Mouse (Mus musculus) midbrain, postnatal 0 days (tissue): ENCODE measurements at regions not wholly inside any gene's neighbourhood (a gene's known extent, or its start where the extent isn't known, plus 50 kb on each side); places are given as distances from the start of the nearest gene placed in this dataset.

Experiments
- ATAC-seq: fragments of 200-750 bp; cut with Nextera tagmentation; 2 replicates; pipeline ENCODE4 v1.8.0; 2017; ENCODE audit warnings: moderate number of reproducible peaks, mild to moderate bottlenecking, moderate TSS enrichment, moderate library complexity; ENCODE audit not compliant: low FRiP score
- DNase-seq: peaks from one replicate; pipeline ENCODE4 v3.0.0-alpha.2; 2015; ENCODE audit warnings: low spot score
- H3K27ac ChIP-seq: fragments of 300-500 bp; sonication (generic); 2 replicates; pipeline ENCODE4 v1.5.1; 2014; ENCODE audit warnings: low read depth, mild to moderate bottlenecking, low read length, mixed read lengths
- H3K27me3 ChIP-seq: fragments of 300-500 bp; sonication (generic); 2 replicates; pipeline ENCODE4 v1.6.1; 2014; ENCODE audit warnings: low read length, control low read depth, mixed read lengths; ENCODE audit not compliant: insufficient read depth
- H3K36me3 ChIP-seq: fragments of 300-500 bp; sonication (generic); 2 replicates; pipeline ENCODE4 v1.6.1; 2014; ENCODE audit warnings: low read length, control low read depth, mixed read lengths; ENCODE audit not compliant: insufficient read depth
- H3K4me1 ChIP-seq: fragments of 300-500 bp; sonication (generic); 2 replicates; pipeline ENCODE4 v1.6.1; 2014; ENCODE audit warnings: mild to moderate bottlenecking, control low read depth, antibody characterized with exemption, low read length, mixed read lengths; ENCODE audit not compliant: insufficient read depth
- H3K4me2 ChIP-seq: fragments of 300-500 bp; sonication (generic); 2 replicates; pipeline ENCODE4 v1.6.1; 2014; ENCODE audit warnings: low read depth, mild to moderate bottlenecking, low read length, mixed read lengths; ENCODE audit not compliant: poor library complexity, severe bottlenecking
- H3K4me3 ChIP-seq: fragments of 300-500 bp; sonication (generic); 2 replicates; pipeline ENCODE4 v1.5.1; 2014; ENCODE audit warnings: low read depth, mild to moderate bottlenecking, low read length, moderate library complexity
- H3K9ac ChIP-seq: fragments of 300-500 bp; sonication (generic); replicated peaks from 2 replicates; pipeline ENCODE4 v1.6.1; 2014; ENCODE audit warnings: mild to moderate bottlenecking, low read length, moderate library complexity, mixed read lengths; ENCODE audit not compliant: poor library complexity, severe bottlenecking
- H3K9me3 ChIP-seq: fragments of 300-500 bp; sonication (generic); 2 replicates; pipeline ENCODE4 v1.6.1; 2016; ENCODE audit warnings: low read length, control low read depth
- CTCF ChIP-seq: IDR thresholded peaks from 2 replicates; pipeline ENCODE4 v1.5.1; 2016; ENCODE audit warnings: antibody characterized with exemption, mild to moderate bottlenecking
- WGBS: fragments of 180-500 bp; shearing (Covaris S2); extraction: QIAGEN DNeasy Blood & Tissue Kit; methylation state at CpG from one replicate; pipeline ENCODE4 v1.1.7; 2014; 5-methylcytosine and 5-hydroxymethylcytosine counted together

DNA sequence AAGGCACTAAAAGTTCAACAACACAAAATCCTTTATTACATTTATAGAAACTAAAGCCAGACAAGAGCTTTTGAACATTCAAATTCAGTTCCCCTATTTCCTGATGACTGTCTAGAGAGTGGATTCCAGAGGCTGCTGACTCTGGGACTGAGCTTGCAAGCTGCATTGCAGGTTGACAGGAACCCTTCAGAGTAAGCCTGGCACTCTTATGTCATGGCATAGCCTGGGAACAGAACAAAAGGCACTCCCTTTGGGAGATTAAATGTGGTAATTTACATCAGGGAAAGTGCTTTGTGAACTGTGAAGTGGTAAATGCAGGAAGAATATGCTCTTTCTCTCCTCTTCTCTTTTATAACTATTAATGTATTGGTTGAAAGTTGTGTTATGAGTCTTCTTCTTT is 847.3 kb downstream of the Bcl11a start:
- DNase-seq, result no peak
- TF ChIP-seq CTCF, result no peak
- Histone ChIP-seq H3K27me3 (no peaks in the 10 kb centered on the region), H3K9me3 (no peaks in the 10 kb centered on the region), H3K4me3 (no peak overlapping the region), H3K4me1 (no peaks in the 10 kb centered on the region), H3K9ac (no peak overlapping the region), H3K27ac (no peak overlapping the region), H3K36me3 (no peaks in the 10 kb centered on the region), H3K4me2 (no peak overlapping the region)
- no peak for ATAC-seq

DNA sequence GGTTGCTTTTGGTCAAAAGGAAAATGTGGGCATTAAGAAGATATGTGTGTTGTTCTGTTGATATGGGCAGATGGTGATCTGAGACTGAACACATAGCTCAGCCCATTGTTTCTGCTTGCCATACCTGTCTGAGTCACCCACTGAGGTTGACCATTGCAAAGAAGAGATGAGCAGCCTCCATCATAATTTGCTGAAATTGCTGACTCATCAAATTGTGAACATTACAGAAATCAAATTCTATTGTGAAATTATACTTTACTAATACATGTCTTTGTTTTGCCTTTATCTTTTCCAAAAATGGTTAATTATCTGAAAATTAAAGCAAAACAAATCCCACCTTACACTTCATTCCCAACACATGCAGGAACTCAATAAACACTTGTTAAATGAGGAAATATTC is 865.8 kb downstream of the Bcl11a start:
- no peak overlapping the region for H3K27ac ChIP-seq
- DNase-seq, result no peak
- no peaks in the 10 kb centered on the region for H3K9me3 ChIP-seq
- no peak overlapping the region for H3K4me2 ChIP-seq
- no peak overlapping the region for H3K9ac ChIP-seq
- ATAC-seq, result no peak
- H3K36me3 ChIP-seq, result no peaks in the 10 kb centered on the region
- no peaks in the 10 kb centered on the region for H3K4me1 ChIP-seq
- no peak for TF ChIP-seq CTCF
- no peak overlapping the region for H3K4me3 ChIP-seq
- no peaks in the 10 kb centered on the region for H3K27me3 ChIP-seq

DNA sequence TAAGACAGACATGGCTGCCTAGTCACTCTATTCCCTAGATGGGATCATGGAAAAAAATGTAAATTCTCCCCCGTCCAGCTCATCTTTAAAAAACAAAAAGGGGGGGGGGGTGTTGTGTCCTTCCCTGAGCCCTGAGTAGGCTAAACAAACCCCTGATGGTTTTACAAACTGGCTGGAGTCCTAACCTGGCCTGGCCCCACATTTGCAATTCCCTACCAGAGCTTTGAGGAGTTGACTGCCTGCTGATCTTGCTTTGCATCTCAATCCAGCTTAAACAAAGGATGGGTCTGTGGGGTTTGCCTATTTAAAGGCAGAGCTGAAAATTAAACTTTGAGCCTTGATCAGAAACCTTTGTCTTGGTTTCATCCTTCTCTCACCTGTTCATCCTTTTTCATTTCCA is 873.3 kb downstream of the Bcl11a start:
- no peaks in the 10 kb centered on the region for H3K4me1 ChIP-seq
- no peaks in the 10 kb centered on the region for H3K27me3 ChIP-seq
- H3K9ac ChIP-seq, result no peak overlapping the region
- no peaks in the 10 kb centered on the region for H3K9me3 ChIP-seq
- ATAC-seq (no peak), DNase-seq (no peak)
- WGBS, result 46% methylated on average over 1 of the region's 1 CpGs
- H3K4me3 ChIP-seq, result no peak overlapping the region
- no peaks in the 10 kb centered on the region for H3K36me3 ChIP-seq
- no peak overlapping the region for H3K27ac ChIP-seq
- no peak overlapping the region for H3K4me2 ChIP-seq
- no peak for TF ChIP-seq CTCF

DNA sequence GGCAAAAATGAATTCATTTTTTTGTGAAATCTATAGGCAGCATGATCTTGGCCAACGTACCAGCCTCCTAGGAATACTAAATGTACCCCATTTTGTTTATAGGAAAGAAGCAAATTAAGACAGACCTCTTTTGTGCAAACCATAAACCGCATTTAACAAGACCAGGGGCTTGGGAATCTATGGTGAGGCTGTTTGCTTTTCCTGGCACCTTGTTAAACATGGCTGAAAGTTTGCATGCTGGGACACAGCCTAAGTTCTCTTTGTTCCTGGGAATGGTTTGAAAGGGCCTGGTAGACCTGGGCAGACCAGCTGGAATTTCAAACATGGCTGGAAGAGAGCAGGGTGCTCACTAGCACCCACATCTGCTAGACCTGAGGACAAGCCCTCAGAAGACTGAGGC is 894.5 kb downstream of the Bcl11a start:
- no peaks in the 10 kb centered on the region for H3K9me3 ChIP-seq
- H3K27ac ChIP-seq, result no peak overlapping the region
- no peaks in the 10 kb centered on the region for H3K27me3 ChIP-seq
- no peaks in the 10 kb centered on the region for H3K4me1 ChIP-seq
- no peak overlapping the region for H3K9ac ChIP-seq
- ATAC-seq (no peak), DNase-seq (no peak)
- no peak overlapping the region for H3K4me3 ChIP-seq
- WGBS, result 82% methylated on average over 2 of the region's 2 CpGs
- no peak overlapping the region for H3K4me2 ChIP-seq
- H3K36me3 ChIP-seq, result no peaks in the 10 kb centered on the region
- TF ChIP-seq CTCF, result no peak

DNA sequence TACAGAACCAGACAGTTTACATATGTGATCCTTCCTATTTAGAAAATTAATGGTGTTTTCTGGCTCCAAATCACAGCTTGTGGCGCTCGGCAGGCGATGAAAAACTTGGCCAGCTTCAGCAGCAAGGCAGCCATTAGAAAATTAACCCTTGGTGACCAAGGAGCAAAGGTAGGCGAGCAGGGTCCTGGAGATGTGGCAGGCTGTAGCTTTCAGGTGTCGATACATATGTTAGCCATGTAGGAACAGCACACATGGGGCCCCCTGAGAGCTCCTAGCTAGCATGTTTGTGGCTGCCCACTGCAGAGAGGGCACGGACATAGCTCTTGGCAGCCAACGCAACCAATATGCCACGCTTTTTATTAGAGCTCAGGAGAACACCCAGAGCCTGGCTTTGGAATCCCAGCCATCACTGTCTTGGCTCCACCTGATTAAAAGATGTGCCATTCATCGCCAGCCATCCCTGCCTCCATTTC is 902.4 kb downstream of the Bcl11a start:
- Histone ChIP-seq H3K4me3 (no peak overlapping the region), H3K4me2 (no peak overlapping the region), H3K36me3 (no peaks in the 10 kb centered on the region), H3K27me3 (no peaks in the 10 kb centered on the region), H3K4me1 (peaks cover 3% of the 10 kb centered on the region; the same call in 1 of the 2 replicates), H3K9ac (no peak overlapping the region), H3K9me3 (no peaks in the 10 kb centered on the region), H3K27ac (no peak overlapping the region)
- DNase-seq (peak; percentile 80), ATAC-seq (no peak; the same call in 1 of the 2 replicates)
- WGBS, result 58% methylated on average over 9 of the region's 9 CpGs
- TF ChIP-seq CTCF, result no peak

DNA sequence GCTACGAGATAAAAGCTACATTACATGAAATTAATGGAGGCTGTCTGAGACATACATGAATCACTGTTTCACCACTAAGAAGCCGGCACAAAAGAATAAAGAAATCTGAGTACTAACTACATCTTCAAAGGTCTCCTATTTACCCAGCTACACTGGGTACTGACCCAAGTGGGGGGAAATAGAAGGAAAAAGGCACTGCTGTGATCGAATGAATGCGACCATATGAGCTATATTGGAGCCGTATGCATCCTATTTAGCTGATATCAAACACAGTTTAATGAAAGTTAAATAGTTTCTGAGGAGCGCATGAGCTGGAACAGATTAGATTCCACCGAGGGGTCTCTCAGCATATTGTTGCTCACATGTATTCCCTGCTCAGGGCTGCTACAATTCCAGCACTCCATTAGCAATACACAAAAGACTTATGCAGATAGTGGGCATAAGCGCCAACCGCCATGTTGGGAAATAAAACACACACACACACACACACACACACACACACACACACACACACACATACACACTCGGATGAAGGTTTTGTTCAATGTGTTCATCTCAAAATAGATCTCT is 905.3 kb downstream of the Bcl11a start:
- H3K9me3 ChIP-seq, result no peaks in the 10 kb centered on the region
- H3K9ac ChIP-seq, result no peak overlapping the region
- peaks cover 3% of the 10 kb centered on the region; the same call in 1 of the 2 replicates for H3K4me1 ChIP-seq
- ATAC-seq, result no peak
- no peaks in the 10 kb centered on the region for H3K27me3 ChIP-seq
- TF ChIP-seq CTCF, result no peak
- DNase-seq, result peak; percentile 40
- no peak overlapping the region for H3K27ac ChIP-seq
- H3K36me3 ChIP-seq, result no peaks in the 10 kb centered on the region
- H3K4me2 ChIP-seq, result no peak overlapping the region
- no peak overlapping the region for H3K4me3 ChIP-seq
- 56% methylated on average over 10 of the region's 10 CpGs for WGBS
